Mouse (Mus musculus) liver, embryonic 15.5 days (tissue): ENCODE results near the gene Sowaha. TPM values are rescaled to one million over a fixed set of nuclear protein-coding genes. Genes with fewer than 3 reads are reported as not detected.

Experiments used
- ATAC-seq: fragments of 200-750 bp; cut with Nextera tagmentation; 2 replicates; pipeline ENCODE4 v1.8.0; 2017; ENCODE audit warnings: moderate number of reproducible peaks, mild to moderate bottlenecking, moderate library complexity; ENCODE audit not compliant: insufficient read depth
- H3K27ac ChIP-seq: fragments of 300-500 bp; sonication (generic); replicated peaks from 2 replicates; pipeline ENCODE4 v1.5.1; 2015; ENCODE audit warnings: mild to moderate bottlenecking, inconsistent platforms
- H3K27me3 ChIP-seq: fragments of 300-500 bp; sonication (generic); 2 replicates; pipeline ENCODE4 v1.6.1; 2015; ENCODE audit warnings: mild to moderate bottlenecking, inconsistent platforms
- H3K36me3 ChIP-seq: fragments of 300-500 bp; sonication (generic); replicated peaks from 2 replicates; pipeline ENCODE4 v1.6.1; 2015; ENCODE audit warnings: moderate library complexity, mild to moderate bottlenecking, inconsistent platforms
- H3K4me1 ChIP-seq: fragments of 300-500 bp; sonication (generic); replicated peaks from 2 replicates; pipeline ENCODE4 v1.6.1; 2015; ENCODE audit warnings: inconsistent platforms
- H3K4me2 ChIP-seq: fragments of 300-500 bp; sonication (generic); 2 replicates; pipeline ENCODE4 v1.6.1; 2015; ENCODE audit warnings: moderate library complexity, mild to moderate bottlenecking, inconsistent platforms
- H3K4me3 ChIP-seq: fragments of 300-500 bp; sonication (generic); replicated peaks from 2 replicates; pipeline ENCODE4 v1.5.1; 2015; ENCODE audit warnings: mild to moderate bottlenecking, inconsistent platforms
- H3K9ac ChIP-seq: fragments of 300-500 bp; sonication (generic); 2 replicates; pipeline ENCODE4 v1.6.1; 2015; ENCODE audit warnings: moderate library complexity, mild to moderate bottlenecking, inconsistent platforms
- H3K9me3 ChIP-seq: fragments of 300-500 bp; sonication (generic); replicated peaks from 2 replicates; pipeline ENCODE4 v1.6.1; 2016; ENCODE audit warnings: inconsistent platforms
- WGBS: fragments of 180-500 bp; shearing (Covaris S2); methylation state at CpG from one replicate; pipeline ENCODE4 v1.1.7; 2015; ENCODE audit warnings: mixed read lengths; ENCODE audit not compliant: insufficient replicate concordance; 5-methylcytosine and 5-hydroxymethylcytosine counted together
- polyA plus RNA-seq: library from polyadenylated mRNA; unstranded; fragments of >200 nt; fragmentation: Nextera tagmentation; extraction: Ambion mirVana; gene quantifications from 2 replicates; pipeline ENCODE4 v1.2.1, GENCODE M21; 2015

Sowaha gene
- polyA plus RNA-seq, 1 experiment from 2014 or later, result 18.7 TPM

DNA sequence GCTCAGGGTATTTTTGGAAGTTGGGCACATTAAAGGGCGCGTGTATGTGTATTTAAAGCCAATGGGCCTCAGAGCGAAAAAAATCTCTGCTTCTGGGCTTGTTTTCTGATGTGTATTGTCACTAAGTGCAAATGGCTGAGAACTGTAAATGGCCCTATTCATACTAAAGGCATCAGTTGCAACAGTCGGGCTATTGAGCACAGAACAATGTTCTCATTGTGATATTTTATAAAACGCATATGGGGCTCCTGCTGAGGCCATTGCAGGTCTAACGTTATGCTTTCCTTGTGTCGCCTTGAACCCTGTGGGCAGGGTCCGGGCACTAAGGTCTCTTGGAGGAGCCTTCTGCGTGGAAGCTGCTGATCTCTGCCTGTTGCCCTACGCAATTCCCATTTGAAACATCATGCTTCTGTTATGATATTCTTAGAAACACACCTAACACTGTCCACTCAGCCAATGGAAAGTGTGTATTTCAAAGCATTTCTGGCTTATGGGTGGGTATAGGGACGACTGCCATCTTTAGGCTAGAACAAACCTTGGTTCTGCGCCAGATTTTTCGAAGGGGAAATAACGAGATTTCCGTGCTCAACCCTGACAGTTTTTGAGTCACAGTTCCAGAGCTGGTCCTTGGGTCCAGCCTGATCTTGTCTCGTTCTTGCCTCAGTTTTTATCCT is 10.6 kb downstream of the Sowaha start:
- H3K27me3 ChIP-seq, result peaks cover 87% of the 10 kb centered on the region

GRCm38 (mm10) chr11:53466231-53466971 is 13.7 kb downstream of the Sowaha start:
- Histone ChIP-seq H3K9ac (no peak overlapping the region), H3K4me1 (peaks cover 31% of the 10 kb centered on the region), H3K4me2 (peak overlapping the region; percentile 35), H3K27ac (no peak overlapping the region), H3K9me3 (no peaks in the 10 kb centered on the region), H3K27me3 (peaks cover 89% of the 10 kb centered on the region), H3K4me3 (peak overlapping the region; percentile 9; the same call in 1 of the 2 replicates), H3K36me3 (no peaks in the 10 kb centered on the region)
- WGBS, result 15% methylated on average over 40 of the region's 40 CpGs
- ATAC-seq, result peak; percentile 11; the same call in 1 of the 2 replicates

More for the DNA sequence above, 10.6 kb downstream of the Sowaha start:
- H3K4me3 ChIP-seq, result no peak overlapping the region
- no peak overlapping the region for H3K27ac ChIP-seq
- 39% methylated on average over 16 of the region's 16 CpGs for WGBS
- H3K4me2 ChIP-seq, result no peak overlapping the region
- no peak overlapping the region for H3K9ac ChIP-seq
- H3K9me3 ChIP-seq, result no peaks in the 10 kb centered on the region
- peaks cover 12% of the 10 kb centered on the region for H3K4me1 ChIP-seq
- ATAC-seq, result no peak
- no peaks in the 10 kb centered on the region for H3K36me3 ChIP-seq

- peaks cover 29% of the 10 kb centered on the region for H3K4me1 ChIP-seq
- peak overlapping the region; percentile 57 for H3K4me2 ChIP-seq
- H3K9ac ChIP-seq, result no peak overlapping the region
- H3K4me3 ChIP-seq, result peak overlapping the region; percentile 26; the same call in 1 of the 2 replicates
- ATAC-seq, result no peak
- H3K9me3 ChIP-seq, result no peaks in the 10 kb centered on the region
- peaks cover 80% of the 10 kb centered on the region for H3K27me3 ChIP-seq
- H3K36me3 ChIP-seq, result no peaks in the 10 kb centered on the region
- 7% methylated on average over 55 of the region's 55 CpGs for WGBS
- H3K27ac ChIP-seq, result no peak overlapping the region
Observed at GRCm38 (mm10) chr11:53463551-53464424, 16.3 kb downstream of the Sowaha start.

DNA sequence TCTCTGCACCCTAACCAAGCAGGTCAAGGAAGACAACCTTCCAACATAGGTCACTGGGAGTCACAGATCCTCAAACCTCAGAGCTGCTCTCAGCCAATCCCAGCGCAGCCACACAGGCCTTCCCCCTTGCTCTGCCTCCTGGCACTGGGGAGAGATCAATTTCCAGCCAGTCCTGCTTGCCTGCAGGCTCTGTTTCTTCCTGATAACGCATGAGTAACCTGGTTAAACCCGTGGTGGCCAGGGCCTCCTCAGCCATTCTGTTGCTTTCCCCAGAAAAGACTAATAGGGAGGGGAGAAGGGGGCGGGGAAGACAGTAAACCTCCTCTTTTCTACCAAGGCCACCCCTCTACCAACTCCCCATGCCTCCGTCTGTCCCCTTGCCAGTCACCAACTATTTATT is 18.3 kb downstream of the Sowaha start:
- H3K4me3 ChIP-seq, result no peak overlapping the region
- no peaks in the 10 kb centered on the region for H3K36me3 ChIP-seq
- 7% methylated on average over 5 of the region's 5 CpGs for WGBS
- H3K9ac ChIP-seq, result no peak overlapping the region
- H3K4me2 ChIP-seq, result no peak overlapping the region
- no peaks in the 10 kb centered on the region for H3K9me3 ChIP-seq
- H3K27me3 ChIP-seq, result peaks cover 90% of the 10 kb centered on the region
- peak; percentile 22; the same call in 1 of the 2 replicates for ATAC-seq
- no peak overlapping the region for H3K27ac ChIP-seq
- peaks cover 39% of the 10 kb centered on the region for H3K4me1 ChIP-seq

- ATAC-seq, result no peak
- Histone ChIP-seq H3K36me3 (no peaks in the 10 kb centered on the region), H3K4me3 (no peak overlapping the region), H3K4me1 (peaks cover 34% of the 10 kb centered on the region), H3K27me3 (peaks cover 90% of the 10 kb centered on the region), H3K9ac (no peak overlapping the region), H3K4me2 (no peak overlapping the region), H3K9me3 (no peaks in the 10 kb centered on the region), H3K27ac (no peak overlapping the region)
- WGBS, result 61% methylated on average over 3 of the region's 3 CpGs
Observed at GRCm38 (mm10) chr11:53460192-53460591, 19.9 kb downstream of the Sowaha start.

- Histone ChIP-seq H3K9ac (no peak overlapping the region), H3K27ac (no peak overlapping the region), H3K9me3 (no peaks in the 10 kb centered on the region), H3K36me3 (no peaks in the 10 kb centered on the region), H3K4me2 (no peak overlapping the region), H3K4me3 (no peak overlapping the region), H3K4me1 (peaks cover 33% of the 10 kb centered on the region), H3K27me3 (peaks cover 84% of the 10 kb centered on the region)
- no peak for ATAC-seq
- 49% methylated on average over 3 of the region's 3 CpGs for WGBS
Observed at GRCm38 (mm10) chr11:53458996-53459395, 21.1 kb downstream of the Sowaha start.

GRCm38 (mm10) chr11:53457372-53457954 is 22.6 kb downstream of the Sowaha start:
- no peaks in the 10 kb centered on the region for H3K36me3 ChIP-seq
- peak overlapping the region; percentile 37; the same call in 1 of the 2 replicates for H3K9ac ChIP-seq
- H3K4me2 ChIP-seq, result peak overlapping the region; percentile 64
- H3K27ac ChIP-seq, result peak overlapping the region; percentile 61
- H3K4me3 ChIP-seq, result peak overlapping the region; percentile 57
- peaks cover 69% of the 10 kb centered on the region for H3K27me3 ChIP-seq
- ATAC-seq, result peak; percentile 49
- no peaks in the 10 kb centered on the region for H3K9me3 ChIP-seq
- 9% methylated on average over 29 of the region's 29 CpGs for WGBS
- H3K4me1 ChIP-seq, result peaks cover 23% of the 10 kb centered on the region

- WGBS, result 4% methylated on average over 42 of the region's 42 CpGs
- H3K9ac ChIP-seq, result peak within 1 kb of the TSS; percentile 37; the same call in 1 of the 2 replicates
- H3K27me3 ChIP-seq, result peaks cover 62% of the 10 kb centered on the region
Observed at GRCm38 (mm10) chr11:53456474-53457371, 23.4 kb downstream of the Sowaha start, which contains the start of the genes Gm10447 and Shroom1. TSS of gene Gm10447 (minus strand) at chr11:53457110. TSS of gene Shroom1 (plus strand) at chr11:53457205.

GRCm38 (mm10) chr11:53453031-53453430 is 27.0 kb downstream of the Sowaha start:
- H3K4me2 ChIP-seq, result no peak overlapping the region
- H3K9me3 ChIP-seq, result no peaks in the 10 kb centered on the region
- H3K27me3 ChIP-seq, result peaks cover 55% of the 10 kb centered on the region
- no peak overlapping the region for H3K9ac ChIP-seq
- no peak overlapping the region for H3K27ac ChIP-seq
- no peaks in the 10 kb centered on the region for H3K36me3 ChIP-seq
- no peak for ATAC-seq
- 63% methylated on average over 5 of the region's 5 CpGs for WGBS
- no peak overlapping the region for H3K4me3 ChIP-seq
- H3K4me1 ChIP-seq, result peaks cover 22% of the 10 kb centered on the region

More at GRCm38 (mm10) chr11:53456474-53457371, 23.4 kb downstream of the Sowaha start, which contains the start of the genes Gm10447 and Shroom1:
- H3K27ac ChIP-seq, result peak within 1 kb of the TSS; percentile 61
- H3K4me3 ChIP-seq, result peak within 1 kb of the TSS; percentile 57
- peak; percentile 78 for ATAC-seq
- H3K36me3 ChIP-seq, result no peaks in the 10 kb centered on the region
- H3K4me1 ChIP-seq, result peaks cover 18% of the 10 kb centered on the region
- H3K4me2 ChIP-seq, result peak within 1 kb of the TSS; percentile 64
- no peaks in the 10 kb centered on the region for H3K9me3 ChIP-seq
